Mouse (Mus musculus): ENCODE measurements around the gene Wfdc15a. TPM values are rescaled to one million over a fixed set of nuclear protein-coding genes. Genes with fewer than 3 reads are reported as not detected.

Gene Wfdc15a
- total RNA-seq, 2 experiments from 2014 or later, result not detected

- no peak for DNase-seq
These were observed 24.1 kb downstream of the Wfdc15a start for GRCm38 (mm10) chr2:164175850-164176249.

- no peak for DNase-seq
These were observed 25.1 kb downstream of the Wfdc15a start for GRCm38 (mm10) chr2:164174649-164175395.

- no peak for DNase-seq
These were observed 26.5 kb downstream of the Wfdc15a start for GRCm38 (mm10) chr2:164173394-164173793.

GRCm38 (mm10) chr2:164170902-164171301 is 29.0 kb downstream of the Wfdc15a start, which contains the start of gene Kcns1:
Gene Kcns1 (minus strand): TSS chr2:164171113.
- no peak for DNase-seq

GRCm38 (mm10) chr2:164170326-164170725 is 29.6 kb downstream of the Wfdc15a start:
- DNase-seq, result no peak

GRCm38 (mm10) chr2:164168571-164168946 is 31.4 kb downstream of the Wfdc15a start:
- no peak for DNase-seq

GRCm38 (mm10) chr2:164167752-164168570 is 32.0 kb downstream of the Wfdc15a start:
- DNase-seq, result no peak

- DNase-seq, result no peak
These were observed 35.0 kb downstream of the Wfdc15a start for GRCm38 (mm10) chr2:164164941-164165340.

- no peak for DNase-seq
These were observed 38.3 kb downstream of the Wfdc15a start for GRCm38 (mm10) chr2:164161515-164162055.

GRCm38 (mm10) chr2:164158838-164159237 is 41.1 kb downstream of the Wfdc15a start:
- DNase-seq, result peak; percentile 38

GRCm38 (mm10) chr2:164156158-164156557 is 43.8 kb downstream of the Wfdc15a start:
- DNase-seq, result no peak

- DNase-seq, result no peak
These were observed 45.9 kb downstream of the Wfdc15a start for GRCm38 (mm10) chr2:164154007-164154406.

- no peak for DNase-seq
These were observed 47.6 kb downstream of the Wfdc15a start for GRCm38 (mm10) chr2:164152341-164152740.

- no peak for DNase-seq
These were observed 49.7 kb downstream of the Wfdc15a start for GRCm38 (mm10) chr2:164150086-164150760.

Other genes with a start within 250 kb of the Wfdc15a start
- 10 to 100 TPM; 39.6 to 54.5 TPM for gene Ywhab, start 205.2 kb downstream of the Wfdc15a start, total RNA-seq (2021)
- gene Pabpc1l, start 174.7 kb downstream of the Wfdc15a start, total RNA-seq (2021), result 1 to 10 TPM in 1 of 2 experiments, not detected in 1; 1.5 TPM
- 1 to 10 TPM; 7.7 to 8.8 TPM for gene Stk4, start 129.8 kb downstream of the Wfdc15a start, total RNA-seq (2021)
- gene Tomm34, start 129.0 kb downstream of the Wfdc15a start, total RNA-seq (2021), result 10 to 100 TPM; 10.6 to 13.5 TPM
- 1 to 10 TPM in 1 of 2 experiments, under 1 TPM in 1; 0.90 to 1.4 TPM for gene Kcns1, start 29.0 kb downstream of the Wfdc15a start, total RNA-seq (2021)
- not detected for gene Wfdc5, start 17.4 kb downstream of the Wfdc15a start, total RNA-seq (2021)
- not detected for gene Wfdc12, start 9.5 kb downstream of the Wfdc15a start, total RNA-seq (2021)
- not detected for gene Wfdc15b, start 21.5 kb upstream of the Wfdc15a start, total RNA-seq (2021)
- not detected for gene Svs2, start 38.3 kb upstream of the Wfdc15a start, total RNA-seq (2021)
- not detected for gene Svs3b, start 56.5 kb upstream of the Wfdc15a start, total RNA-seq (2021)
- gene Svs4, start 78.3 kb upstream of the Wfdc15a start, total RNA-seq (2021), result not detected
- gene Svs3a, start 89.1 kb upstream of the Wfdc15a start, total RNA-seq (2021), result not detected
- gene Svs6, start 116.6 kb upstream of the Wfdc15a start, total RNA-seq (2021), result not detected
- gene Svs5, start 132.6 kb upstream of the Wfdc15a start, total RNA-seq (2021), result not detected
- gene Slpi, start 189.0 kb upstream of the Wfdc15a start, total RNA-seq (2021), result not detected
- not detected for gene Rbpjl, start 203.0 kb upstream of the Wfdc15a start, total RNA-seq (2021)
- gene Matn4, start 205.0 kb upstream of the Wfdc15a start, total RNA-seq (2021), result 1 to 10 TPM; 1.0 to 2.3 TPM
- 10 to 100 TPM; 28.0 to 62.1 TPM for gene Sdc4, start 243.8 kb upstream of the Wfdc15a start, total RNA-seq (2021)